Mouse (Mus musculus) lung, embryonic 15.5 days (tissue): ENCODE results near the gene Scn9a. TPM values are rescaled to one million over a fixed set of nuclear protein-coding genes. Genes with fewer than 3 reads are reported as not detected.
A peak's percentile ranks its signal among the peaks of the same experiment; 100 is the strongest.

Experiments used
- ATAC-seq: fragments of 200-750 bp; cut with Nextera tagmentation; 2 replicates; pipeline ENCODE4 v1.8.0; 2017; ENCODE audit warnings: moderate number of reproducible peaks, borderline replicate concordance; ENCODE audit not compliant: low FRiP score, low TSS enrichment; ENCODE audit errors: extremely low read depth
- H3K27ac ChIP-seq: fragments of 300-500 bp; sonication (generic); 2 replicates; pipeline ENCODE4 v1.5.1; 2015; ENCODE audit warnings: moderate library complexity, mild to moderate bottlenecking, inconsistent platforms
- H3K27me3 ChIP-seq: fragments of 300-500 bp; sonication (generic); 2 replicates; pipeline ENCODE4 v1.6.1; 2015; ENCODE audit warnings: inconsistent platforms
- H3K36me3 ChIP-seq: fragments of 300-500 bp; sonication (generic); 2 replicates; pipeline ENCODE4 v1.6.1; 2015; ENCODE audit warnings: inconsistent platforms
- H3K4me1 ChIP-seq: fragments of 300-500 bp; sonication (generic); 2 replicates; pipeline ENCODE4 v1.6.1; 2015; ENCODE audit warnings: inconsistent platforms
- H3K4me2 ChIP-seq: fragments of 300-500 bp; sonication (generic); 2 replicates; pipeline ENCODE4 v1.6.1; 2015; ENCODE audit warnings: inconsistent platforms, mild to moderate bottlenecking, moderate library complexity
- H3K4me3 ChIP-seq: fragments of 300-500 bp; sonication (generic); 2 replicates; pipeline ENCODE4 v1.5.1; 2015; ENCODE audit warnings: mild to moderate bottlenecking, inconsistent platforms
- H3K9ac ChIP-seq: fragments of 300-500 bp; sonication (generic); 2 replicates; pipeline ENCODE4 v1.6.1; 2015; ENCODE audit warnings: inconsistent platforms
- H3K9me3 ChIP-seq: fragments of 300-500 bp; sonication (generic); 2 replicates; pipeline ENCODE4 v1.6.1; 2016; ENCODE audit warnings: inconsistent platforms
- whole genome bisulfite sequencing: fragments of 180-500 bp; shearing (Covaris S2); methylation state at CpG from one replicate; pipeline ENCODE4 v1.1.7; 2015; 5-methylcytosine and 5-hydroxymethylcytosine counted together
- polyA plus RNA-seq: library from polyadenylated mRNA; unstranded; fragments of >200 nt; fragmentation: Nextera tagmentation; extraction: Ambion mirVana; gene quantifications from 2 replicates; pipeline ENCODE4 v1.2.1, GENCODE M21; 2015

The Scn9a gene
- polyA plus RNA-seq, 1 experiment from 2014 or later = 0.39 TPM

DNA sequence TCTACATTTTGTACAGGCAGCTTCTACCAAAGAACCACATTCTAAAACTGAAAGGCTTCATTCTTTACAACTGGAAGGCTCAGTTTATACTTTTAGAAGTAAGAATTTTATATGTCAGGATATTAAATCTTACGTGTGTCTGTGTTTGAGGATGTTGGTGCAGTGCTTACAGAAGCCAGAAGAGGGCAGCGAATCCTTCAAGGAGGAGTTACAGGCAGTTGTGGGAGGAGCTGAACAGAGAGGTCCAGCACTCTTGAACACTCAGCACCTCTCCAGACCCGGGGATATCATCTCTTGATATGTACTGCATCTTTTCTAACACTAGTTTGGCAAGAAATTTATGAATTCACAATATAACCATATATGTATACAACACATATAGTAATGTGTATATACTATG is 114.8 kb downstream of the Scn9a start:
- Histone ChIP-seq H3K4me1 (no peaks in the 10 kb centered on the region), H3K4me2 (no peak overlapping the region), H3K36me3 (no peaks in the 10 kb centered on the region), H3K9me3 (no peaks in the 10 kb centered on the region), H3K9ac (no peak overlapping the region), H3K27ac (no peak overlapping the region), H3K27me3 (no peaks in the 10 kb centered on the region), H3K4me3 (no peak overlapping the region)
- ATAC-seq = no peak
- 68% methylated on average over 3 of the region's 3 CpGs for WGBS

DNA sequence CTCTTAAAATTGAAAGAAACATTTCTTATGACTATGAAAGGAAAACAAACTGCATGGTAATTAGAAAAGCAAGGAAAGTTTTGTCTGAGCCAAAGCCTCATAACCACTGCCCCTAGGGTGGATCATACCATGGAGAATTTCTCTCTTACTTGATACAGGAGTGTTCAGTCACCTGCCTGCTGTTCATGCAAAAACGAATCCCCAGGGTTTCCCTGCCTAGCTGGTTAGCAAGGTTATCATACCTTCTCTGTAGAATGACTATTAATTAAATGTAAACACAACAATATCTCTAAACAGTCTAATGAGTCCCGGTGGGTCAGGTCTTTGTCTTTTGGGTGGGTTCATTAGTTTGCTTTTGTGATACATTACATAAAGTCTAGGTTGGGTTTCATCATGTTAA is 123.3 kb downstream of the Scn9a start:
- H3K9me3 ChIP-seq = no peaks in the 10 kb centered on the region
- ATAC-seq = no peak
- H3K4me2 ChIP-seq = no peak overlapping the region
- WGBS = 56% methylated on average over 2 of the region's 2 CpGs
- no peaks in the 10 kb centered on the region for H3K27me3 ChIP-seq
- H3K9ac ChIP-seq = no peak overlapping the region
- no peaks in the 10 kb centered on the region for H3K36me3 ChIP-seq
- H3K4me3 ChIP-seq = no peak overlapping the region
- no peaks in the 10 kb centered on the region for H3K4me1 ChIP-seq
- H3K27ac ChIP-seq = no peak overlapping the region

DNA sequence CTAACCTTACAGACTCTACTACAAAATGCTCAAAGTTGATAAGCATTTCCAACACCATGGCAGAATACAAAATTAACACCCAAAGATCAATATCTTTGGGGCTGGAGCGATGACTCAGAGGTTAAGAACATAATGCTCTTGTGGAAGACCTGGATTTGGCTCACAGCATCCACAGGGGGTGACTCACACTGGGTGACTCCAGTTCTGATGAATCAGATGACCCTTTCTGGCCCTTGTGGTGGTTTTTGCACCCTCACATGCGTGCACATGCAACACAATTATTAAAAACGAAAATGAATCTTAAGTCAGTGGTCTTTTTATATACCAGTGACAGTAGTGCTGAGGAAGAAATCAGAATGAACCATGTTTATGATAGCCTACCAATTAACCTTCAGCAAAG is 126.7 kb downstream of the Scn9a start:
- H3K27ac ChIP-seq = no peak overlapping the region
- no peak overlapping the region for H3K4me2 ChIP-seq
- H3K9me3 ChIP-seq = no peaks in the 10 kb centered on the region
- no peaks in the 10 kb centered on the region for H3K27me3 ChIP-seq
- H3K4me1 ChIP-seq = no peaks in the 10 kb centered on the region
- H3K4me3 ChIP-seq = no peak overlapping the region
- no peaks in the 10 kb centered on the region for H3K36me3 ChIP-seq
- no peak overlapping the region for H3K9ac ChIP-seq
- 77% methylated on average over 3 of the region's 3 CpGs for WGBS
- ATAC-seq = no peak

DNA sequence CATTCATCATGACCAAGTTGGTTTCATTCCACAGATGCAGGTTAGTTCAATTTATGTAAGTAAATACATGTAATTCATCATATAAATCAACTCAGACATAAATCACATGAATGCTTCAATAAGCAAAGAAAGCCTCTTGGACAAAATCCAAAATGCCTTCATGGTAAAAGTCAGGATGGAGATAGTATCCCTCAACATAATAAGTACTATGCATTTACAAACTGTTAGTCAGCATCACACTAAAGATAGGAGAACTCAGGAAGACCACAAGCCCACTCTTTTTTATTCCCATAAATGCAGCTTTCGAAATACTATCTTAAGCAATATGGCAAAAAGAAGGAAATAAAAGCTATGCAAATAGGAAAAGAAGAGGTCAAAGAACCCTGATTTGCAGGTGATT is 127.1 kb downstream of the Scn9a start:
- H3K27ac ChIP-seq = no peak overlapping the region
- no peak overlapping the region for H3K4me3 ChIP-seq
- H3K4me2 ChIP-seq = no peak overlapping the region
- H3K9me3 ChIP-seq = no peaks in the 10 kb centered on the region
- no peak for ATAC-seq
- no peaks in the 10 kb centered on the region for H3K4me1 ChIP-seq
- H3K36me3 ChIP-seq = no peaks in the 10 kb centered on the region
- no peak overlapping the region for H3K9ac ChIP-seq
- no peaks in the 10 kb centered on the region for H3K27me3 ChIP-seq
- 74% methylated on average over 1 of the region's 1 CpGs for WGBS

DNA sequence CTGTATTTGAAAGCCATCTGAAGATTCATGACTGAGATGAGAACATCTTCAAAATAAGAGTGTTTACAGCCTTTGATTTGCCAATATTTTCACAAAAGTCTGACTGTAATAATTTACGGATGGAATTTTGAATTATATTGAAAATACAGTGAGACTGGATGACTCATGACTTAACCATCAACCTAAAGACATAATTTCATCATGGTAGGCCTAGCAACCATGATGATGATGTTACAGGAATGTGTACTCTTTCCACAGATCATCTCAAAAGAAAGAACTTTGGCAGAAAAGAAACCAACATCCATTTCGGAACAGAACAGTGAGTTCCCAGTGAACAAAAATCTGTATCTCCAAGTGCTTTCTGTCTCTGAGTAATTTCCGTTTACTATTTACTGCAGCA is 132.6 kb downstream of the Scn9a start:
- Histone ChIP-seq H3K4me2 (no peak overlapping the region), H3K4me3 (no peak overlapping the region), H3K27me3 (no peaks in the 10 kb centered on the region), H3K9me3 (no peaks in the 10 kb centered on the region), H3K4me1 (no peaks in the 10 kb centered on the region), H3K9ac (no peak overlapping the region), H3K27ac (no peak overlapping the region), H3K36me3 (no peaks in the 10 kb centered on the region)
- 85% methylated on average over 3 of the region's 3 CpGs for WGBS
- ATAC-seq = no peak

DNA sequence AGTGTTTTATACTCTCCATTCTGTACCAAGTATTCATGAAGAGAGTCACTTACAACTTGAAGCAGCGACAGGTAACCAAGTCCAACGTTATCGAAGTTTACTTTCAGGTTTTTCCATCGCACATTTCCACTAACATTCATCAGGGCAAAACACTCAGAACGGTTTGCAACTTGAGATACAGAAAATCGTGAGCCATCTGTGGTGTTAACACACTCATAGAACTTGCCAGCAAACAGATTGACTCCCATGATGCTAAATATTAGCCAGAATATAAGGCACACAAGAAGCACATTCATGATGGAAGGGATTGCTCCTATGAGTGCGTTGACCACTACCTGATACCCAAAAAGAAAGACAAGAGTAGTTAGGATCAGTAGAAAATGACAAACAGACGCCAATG is 140.2 kb downstream of the Scn9a start:
- no peaks in the 10 kb centered on the region for H3K27me3 ChIP-seq
- H3K9me3 ChIP-seq = no peaks in the 10 kb centered on the region
- H3K4me3 ChIP-seq = no peak overlapping the region
- no peak overlapping the region for H3K27ac ChIP-seq
- no peaks in the 10 kb centered on the region for H3K4me1 ChIP-seq
- H3K4me2 ChIP-seq = no peak overlapping the region
- no peaks in the 10 kb centered on the region for H3K36me3 ChIP-seq
- no peak for ATAC-seq
- H3K9ac ChIP-seq = no peak overlapping the region
- WGBS = 73% methylated on average over 8 of the region's 8 CpGs

DNA sequence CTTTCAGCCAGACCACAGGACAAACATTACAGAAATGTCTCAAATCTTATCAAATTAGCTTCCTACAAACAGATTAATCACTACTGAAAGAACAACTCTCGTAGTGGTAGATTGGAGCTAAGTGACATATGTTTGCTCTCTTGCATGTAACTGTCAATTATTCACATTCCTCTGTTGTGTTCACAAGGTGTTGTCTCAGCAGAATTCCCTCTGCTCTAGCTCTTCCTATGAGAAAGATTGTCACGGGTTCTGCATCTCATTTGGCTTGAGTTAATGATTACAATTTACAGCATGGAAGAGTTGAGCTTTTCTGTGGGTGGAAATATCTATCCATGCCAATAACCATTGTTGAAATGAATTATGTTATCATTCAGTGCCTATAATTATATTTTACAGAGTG is 156.4 kb downstream of the Scn9a start:
- Histone ChIP-seq H3K4me3 (no peak overlapping the region), H3K27ac (no peak overlapping the region), H3K9ac (no peak overlapping the region), H3K4me1 (no peaks in the 10 kb centered on the region), H3K27me3 (no peaks in the 10 kb centered on the region), H3K9me3 (no peaks in the 10 kb centered on the region), H3K4me2 (no peak overlapping the region), H3K36me3 (no peaks in the 10 kb centered on the region)
- no peak for ATAC-seq
- WGBS = 41% methylated on average over 2 of the region's 2 CpGs

DNA sequence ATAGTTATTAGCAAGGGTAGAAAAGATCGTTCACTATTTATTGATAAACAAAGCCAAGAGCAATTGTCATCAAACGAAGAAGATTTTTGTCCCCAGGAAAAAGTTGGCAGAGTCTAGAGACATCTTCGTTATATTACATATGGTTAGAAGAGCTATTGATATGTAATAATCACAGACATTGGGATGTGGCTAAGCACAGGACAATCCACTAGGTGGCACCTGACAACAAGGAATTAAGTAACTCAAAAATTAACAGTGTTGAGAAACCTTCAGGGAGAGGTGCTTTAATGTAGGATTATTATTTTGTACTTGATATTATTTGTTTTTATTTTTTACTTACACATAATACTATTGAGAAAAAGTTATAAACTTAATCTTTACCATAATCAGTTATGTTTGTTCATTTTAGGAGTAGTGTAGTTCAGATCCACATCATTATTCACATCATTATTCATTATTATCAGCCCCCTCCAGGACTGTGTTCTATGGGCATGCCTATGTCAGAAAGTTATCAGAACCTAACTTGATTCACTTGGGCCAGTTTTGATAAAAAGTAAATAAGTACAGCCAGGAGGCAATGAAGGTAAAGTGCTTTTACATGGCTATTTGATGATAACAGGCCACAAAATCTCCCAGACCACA is 161.5 kb downstream of the Scn9a start:
- H3K36me3 ChIP-seq = no peaks in the 10 kb centered on the region
- ATAC-seq = no peak
- H3K27me3 ChIP-seq = no peaks in the 10 kb centered on the region
- WGBS = 44% methylated on average over 3 of the region's 3 CpGs
- H3K9me3 ChIP-seq = no peaks in the 10 kb centered on the region
- no peak overlapping the region for H3K9ac ChIP-seq
- no peaks in the 10 kb centered on the region for H3K4me1 ChIP-seq
- no peak overlapping the region for H3K4me3 ChIP-seq
- no peak overlapping the region for H3K4me2 ChIP-seq
- H3K27ac ChIP-seq = no peak overlapping the region

DNA sequence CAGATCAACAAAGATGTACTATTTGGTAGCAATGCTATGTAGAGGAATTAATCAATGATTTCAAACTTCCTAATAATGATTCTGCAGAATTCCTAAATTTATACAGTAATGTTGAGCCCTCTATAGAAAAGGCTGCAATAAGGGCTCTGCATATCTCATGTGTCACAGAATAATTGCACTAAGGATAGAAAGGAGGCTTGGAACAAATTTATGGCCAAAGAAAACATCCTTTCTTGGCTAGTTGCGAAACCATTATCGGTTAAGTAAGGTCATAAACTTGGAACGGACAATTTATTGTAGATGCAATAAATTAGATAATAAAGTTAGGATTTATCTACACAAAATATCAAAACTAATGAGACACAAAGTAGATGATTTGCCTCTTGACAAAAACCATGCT is 169.3 kb downstream of the Scn9a start:
- H3K36me3 ChIP-seq = no peaks in the 10 kb centered on the region
- H3K27ac ChIP-seq = no peak overlapping the region
- H3K4me2 ChIP-seq = no peak overlapping the region
- H3K27me3 ChIP-seq = no peaks in the 10 kb centered on the region
- no peaks in the 10 kb centered on the region for H3K9me3 ChIP-seq
- ATAC-seq = no peak
- H3K4me1 ChIP-seq = no peaks in the 10 kb centered on the region
- no peak overlapping the region for H3K4me3 ChIP-seq
- H3K9ac ChIP-seq = no peak overlapping the region
- WGBS = 58% methylated on average over 3 of the region's 3 CpGs

DNA sequence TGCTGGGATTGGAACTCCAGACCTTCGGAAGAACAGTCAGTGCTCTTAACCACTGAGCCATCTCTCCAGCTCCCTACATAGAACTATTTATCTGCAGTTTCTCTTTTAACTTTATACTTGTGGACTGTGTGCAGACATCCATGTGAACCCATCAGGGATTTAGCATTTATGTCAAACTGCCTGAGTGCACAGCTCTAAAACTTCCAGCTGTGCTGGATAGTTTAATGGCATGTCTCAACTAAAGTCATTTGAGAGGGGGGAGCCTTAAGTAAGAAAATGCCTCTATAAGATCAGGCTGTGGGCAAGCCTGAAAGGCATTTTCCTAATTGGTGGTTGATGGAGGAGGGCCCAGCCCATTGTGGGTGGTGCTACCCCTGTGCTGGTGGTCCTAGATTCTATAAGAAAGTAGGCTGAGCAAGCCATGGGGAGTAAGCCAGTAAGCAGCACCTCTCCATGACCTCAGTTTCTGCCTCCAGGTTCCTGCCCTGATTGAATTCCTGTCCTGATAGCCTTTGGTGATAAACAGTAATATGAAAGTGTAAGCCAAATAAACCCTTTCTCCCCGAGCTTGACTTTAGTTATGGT is 169.8 kb downstream of the Scn9a start:
- no peak overlapping the region for H3K4me3 ChIP-seq

DNA sequence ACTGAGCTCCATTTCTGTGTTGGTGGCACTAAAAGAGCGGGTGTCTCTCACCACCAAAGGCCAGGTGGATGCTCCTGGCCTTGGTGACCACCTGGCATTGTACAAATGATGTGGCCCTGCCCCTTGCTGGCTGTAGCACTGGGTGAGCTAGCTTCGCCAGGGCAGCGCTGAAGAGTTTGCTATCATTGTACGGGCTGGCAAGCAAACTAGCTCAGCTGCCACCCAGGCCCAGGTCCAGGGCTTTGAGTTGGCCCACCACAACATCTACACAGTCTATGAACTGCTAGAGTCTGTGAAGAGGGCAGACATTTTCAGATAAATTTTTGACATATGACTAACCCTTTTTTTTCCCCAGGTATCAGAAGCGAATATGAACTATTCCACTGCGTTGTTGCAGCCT is 170.8 kb downstream of the Scn9a start:
- Histone ChIP-seq H3K9me3 (no peaks in the 10 kb centered on the region), H3K27ac (no peak overlapping the region), H3K4me3 (no peak overlapping the region), H3K9ac (no peak overlapping the region), H3K36me3 (no peaks in the 10 kb centered on the region), H3K4me2 (no peak overlapping the region), H3K4me1 (no peaks in the 10 kb centered on the region), H3K27me3 (no peaks in the 10 kb centered on the region)
- no peak for ATAC-seq
- 90% methylated on average over 6 of the region's 6 CpGs for WGBS

More for the DNA sequence above, 169.8 kb downstream of the Scn9a start:
- H3K36me3 ChIP-seq = no peaks in the 10 kb centered on the region
- H3K27me3 ChIP-seq = no peaks in the 10 kb centered on the region
- no peaks in the 10 kb centered on the region for H3K4me1 ChIP-seq
- H3K9ac ChIP-seq = no peak overlapping the region
- 67% methylated on average over 2 of the region's 2 CpGs for WGBS
- no peak overlapping the region for H3K27ac ChIP-seq
- no peaks in the 10 kb centered on the region for H3K9me3 ChIP-seq
- H3K4me2 ChIP-seq = no peak overlapping the region
- ATAC-seq = no peak

DNA sequence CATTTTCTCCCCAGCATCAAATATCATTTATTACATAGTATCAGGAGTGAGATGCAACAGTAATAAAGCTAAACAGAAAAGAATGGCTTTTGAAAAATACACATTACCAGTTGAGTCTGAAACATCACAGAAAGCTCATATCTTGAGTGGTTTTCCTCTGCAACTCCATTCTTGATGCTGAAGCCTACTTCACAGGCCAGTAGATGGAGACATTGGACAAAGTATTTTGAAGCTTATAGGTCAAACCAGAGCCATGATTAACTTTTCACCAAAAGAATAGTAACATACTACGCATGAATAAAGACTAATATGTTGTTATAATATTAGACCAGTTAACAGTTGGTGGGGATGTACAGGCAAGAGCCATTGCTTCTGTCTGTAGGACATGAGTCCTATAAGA is 172.3 kb downstream of the Scn9a start:
- H3K9ac ChIP-seq = no peak overlapping the region
- H3K4me2 ChIP-seq = no peak overlapping the region
- H3K27ac ChIP-seq = no peak overlapping the region
- H3K9me3 ChIP-seq = no peaks in the 10 kb centered on the region
- no peaks in the 10 kb centered on the region for H3K27me3 ChIP-seq
- no peak overlapping the region for H3K4me3 ChIP-seq
- no peaks in the 10 kb centered on the region for H3K36me3 ChIP-seq
- ATAC-seq = no peak
- 84% methylated on average over 1 of the region's 1 CpGs for WGBS
- no peaks in the 10 kb centered on the region for H3K4me1 ChIP-seq

DNA sequence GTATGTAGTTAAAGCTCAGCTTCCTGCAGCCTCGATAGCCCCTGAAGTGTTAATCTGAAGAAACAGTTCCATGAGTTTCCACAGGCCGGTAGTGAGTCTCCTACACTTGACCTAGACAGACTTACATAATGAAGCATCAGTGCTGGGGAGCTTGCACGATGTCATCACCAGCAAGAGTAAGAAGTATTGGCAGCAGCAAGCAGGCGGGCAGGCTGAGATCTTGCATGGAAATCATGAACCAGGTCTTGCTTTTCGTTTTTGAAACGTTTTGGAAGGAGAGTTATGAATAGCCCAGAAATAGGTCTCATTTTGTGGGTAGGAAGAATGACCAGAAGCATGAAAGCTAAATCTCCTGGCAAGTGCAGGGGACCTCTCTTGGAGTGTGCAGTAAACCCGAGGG is 194.1 kb downstream of the Scn9a start, which contains the start of gene Scn1a:
TSS of gene Scn1a (minus strand) at position 130 of the 400 bp plus-strand sequence.
- Histone ChIP-seq H3K9me3 (no peaks in the 10 kb centered on the region), H3K27me3 (no peaks in the 10 kb centered on the region), H3K4me2 (peak within 1 kb of the TSS; percentile 42), H3K4me1 (no peaks in the 10 kb centered on the region), H3K36me3 (no peaks in the 10 kb centered on the region), H3K9ac (no peak within 1 kb of the TSS), H3K4me3 (0 out of 2 replicates have a peak within 1 kb of the TSS, but pooled peaks have one; percentile 3), H3K27ac (no peak within 1 kb of the TSS)
- no peak for ATAC-seq
- 7% methylated on average over 7 of the region's 7 CpGs for WGBS
